Mouse (Mus musculus): ENCODE results near the gene Masp1. TPM values are rescaled to one million over a fixed set of nuclear protein-coding genes. Genes with fewer than 3 reads are reported as not detected.

Masp1 gene
- polyA plus RNA-seq, 1 experiment from 2014 or later = 50.5 TPM

GRCm38 (mm10) chr16:23452476-23452875 lies 68.1 kb downstream of the Masp1 start:
- no peak overlapping the region for H3K27ac ChIP-seq (replicated peaks)
- no peak overlapping the region for H3K4me2 ChIP-seq (replicated peaks)
- H3K4me3 ChIP-seq = no peak overlapping the region
- ATAC-seq (replicated peaks) = peak; percentile 75
- WGBS = 12% methylated on average over 3 of the region's 3 CpGs
- H3K9ac ChIP-seq (replicated peaks) = no peak overlapping the region
- H3K4me1 ChIP-seq = no peaks in the 10 kb centered on the region
- no peaks in the 10 kb centered on the region for H3K36me3 ChIP-seq
- no peaks in the 10 kb centered on the region for H3K27me3 ChIP-seq
- no peaks in the 10 kb centered on the region for H3K9me3 ChIP-seq

GRCm38 (mm10) chr16:23450816-23451215 lies 69.8 kb downstream of the Masp1 start:
- no peak overlapping the region for H3K9ac ChIP-seq (replicated peaks)
- H3K9me3 ChIP-seq = no peaks in the 10 kb centered on the region
- 87% methylated on average over 4 of the region's 4 CpGs for WGBS
- H3K27me3 ChIP-seq = no peaks in the 10 kb centered on the region
- no peaks in the 10 kb centered on the region for H3K4me1 ChIP-seq
- no peaks in the 10 kb centered on the region for H3K36me3 ChIP-seq
- no peak overlapping the region for H3K4me3 ChIP-seq
- H3K4me2 ChIP-seq (replicated peaks) = no peak overlapping the region
- ATAC-seq (replicated peaks) = no peak
- H3K27ac ChIP-seq (replicated peaks) = no peak overlapping the region

- 95% methylated on average over 2 of the region's 2 CpGs for WGBS
- ATAC-seq (replicated peaks) = no peak
- no peak overlapping the region for H3K4me3 ChIP-seq
- no peaks in the 10 kb centered on the region for H3K36me3 ChIP-seq
- H3K9me3 ChIP-seq = no peaks in the 10 kb centered on the region
- no peaks in the 10 kb centered on the region for H3K27me3 ChIP-seq
- no peak overlapping the region for H3K9ac ChIP-seq (replicated peaks)
- no peak overlapping the region for H3K27ac ChIP-seq (replicated peaks)
- no peaks in the 10 kb centered on the region for H3K4me1 ChIP-seq
- no peak overlapping the region for H3K4me2 ChIP-seq (replicated peaks)
These were observed 70.7 kb downstream of the Masp1 start for GRCm38 (mm10) chr16:23449946-23450345.

GRCm38 (mm10) chr16:23444231-23444630 lies 76.4 kb downstream of the Masp1 start:
- ATAC-seq (replicated peaks) = no peak
- Histone ChIP-seq H3K4me2 (replicated peaks) (no peak overlapping the region), H3K4me1 (no peaks in the 10 kb centered on the region), H3K27me3 (no peaks in the 10 kb centered on the region), H3K36me3 (no peaks in the 10 kb centered on the region), H3K4me3 (no peak overlapping the region), H3K27ac (replicated peaks) (no peak overlapping the region), H3K9ac (replicated peaks) (no peak overlapping the region), H3K9me3 (no peaks in the 10 kb centered on the region)
- WGBS = 89% methylated on average over 4 of the region's 4 CpGs

GRCm38 (mm10) chr16:23437404-23438166 lies 83.0 kb downstream of the Masp1 start:
- 72% methylated on average over 12 of the region's 12 CpGs for WGBS
- Histone ChIP-seq H3K9ac (replicated peaks) (no peak overlapping the region), H3K4me2 (replicated peaks) (no peak overlapping the region), H3K27me3 (no peaks in the 10 kb centered on the region), H3K4me1 (no peaks in the 10 kb centered on the region), H3K9me3 (no peaks in the 10 kb centered on the region), H3K36me3 (no peaks in the 10 kb centered on the region), H3K4me3 (no peak overlapping the region), H3K27ac (replicated peaks) (no peak overlapping the region)
- ATAC-seq (replicated peaks) = no peak

- Histone ChIP-seq H3K9ac (replicated peaks) (no peak overlapping the region), H3K4me3 (no peak overlapping the region), H3K27ac (replicated peaks) (no peak overlapping the region), H3K9me3 (no peaks in the 10 kb centered on the region), H3K36me3 (no peaks in the 10 kb centered on the region), H3K4me2 (replicated peaks) (no peak overlapping the region), H3K27me3 (no peaks in the 10 kb centered on the region), H3K4me1 (no peaks in the 10 kb centered on the region)
- ATAC-seq (replicated peaks) = no peak
- WGBS = 87% methylated on average over 8 of the region's 8 CpGs
These were observed 90.6 kb downstream of the Masp1 start for GRCm38 (mm10) chr16:23429991-23430390.

GRCm38 (mm10) chr16:23428647-23429319 lies 91.8 kb downstream of the Masp1 start, which contains the start of gene Rtp1:
TSS of gene Rtp1 (plus strand) at chr16:23429133.
- no peak within 1 kb of the TSS for H3K4me3 ChIP-seq

GRCm38 (mm10) chr16:23427701-23428100 lies 92.9 kb downstream of the Masp1 start:
- no peak for ATAC-seq (replicated peaks)

More at GRCm38 (mm10) chr16:23428647-23429319, 91.8 kb downstream of the Masp1 start, which contains the start of gene Rtp1:
- ATAC-seq (replicated peaks) = no peak
- WGBS = 79% methylated on average over 7 of the region's 7 CpGs
- H3K27ac ChIP-seq (replicated peaks) = no peak within 1 kb of the TSS
- H3K9me3 ChIP-seq = no peaks in the 10 kb centered on the region
- no peak within 1 kb of the TSS for H3K9ac ChIP-seq (replicated peaks)
- H3K36me3 ChIP-seq = no peaks in the 10 kb centered on the region
- no peak within 1 kb of the TSS for H3K4me2 ChIP-seq (replicated peaks)
- H3K27me3 ChIP-seq = no peaks in the 10 kb centered on the region
- no peaks in the 10 kb centered on the region for H3K4me1 ChIP-seq

GRCm38 (mm10) chr16:23423825-23424224 lies 96.8 kb downstream of the Masp1 start:
- 71% methylated on average over 5 of the region's 5 CpGs for WGBS
- H3K36me3 ChIP-seq = no peaks in the 10 kb centered on the region
- H3K4me1 ChIP-seq = no peaks in the 10 kb centered on the region
- H3K27me3 ChIP-seq = no peaks in the 10 kb centered on the region
- no peak overlapping the region for H3K9ac ChIP-seq (replicated peaks)
- no peak overlapping the region for H3K4me2 ChIP-seq (replicated peaks)
- no peak for ATAC-seq (replicated peaks)
- no peak overlapping the region for H3K27ac ChIP-seq (replicated peaks)
- H3K4me3 ChIP-seq = no peak overlapping the region
- no peaks in the 10 kb centered on the region for H3K9me3 ChIP-seq

More at GRCm38 (mm10) chr16:23427701-23428100, 92.9 kb downstream of the Masp1 start:
- H3K9ac ChIP-seq (replicated peaks) = no peak overlapping the region
- H3K27me3 ChIP-seq = no peaks in the 10 kb centered on the region
- 96% methylated on average over 1 of the region's 1 CpGs for WGBS
- no peaks in the 10 kb centered on the region for H3K4me1 ChIP-seq
- no peaks in the 10 kb centered on the region for H3K9me3 ChIP-seq
- no peak overlapping the region for H3K27ac ChIP-seq (replicated peaks)
- no peaks in the 10 kb centered on the region for H3K36me3 ChIP-seq
- no peak overlapping the region for H3K4me2 ChIP-seq (replicated peaks)
- no peak overlapping the region for H3K4me3 ChIP-seq

GRCm38 (mm10) chr16:23419565-23420085 lies 101.0 kb downstream of the Masp1 start:
- no peaks in the 10 kb centered on the region for H3K4me1 ChIP-seq
- 93% methylated on average over 8 of the region's 8 CpGs for WGBS
- no peak for ATAC-seq (replicated peaks)
- no peak overlapping the region for H3K4me2 ChIP-seq (replicated peaks)
- no peaks in the 10 kb centered on the region for H3K36me3 ChIP-seq
- no peaks in the 10 kb centered on the region for H3K27me3 ChIP-seq
- H3K9me3 ChIP-seq = no peaks in the 10 kb centered on the region
- no peak overlapping the region for H3K9ac ChIP-seq (replicated peaks)
- H3K27ac ChIP-seq (replicated peaks) = no peak overlapping the region
- no peak overlapping the region for H3K4me3 ChIP-seq

- H3K9me3 ChIP-seq = no peaks in the 10 kb centered on the region
- H3K27me3 ChIP-seq = no peaks in the 10 kb centered on the region
- H3K9ac ChIP-seq (replicated peaks) = no peak overlapping the region
- no peak overlapping the region for H3K27ac ChIP-seq (replicated peaks)
- H3K4me2 ChIP-seq (replicated peaks) = no peak overlapping the region
- no peak overlapping the region for H3K4me3 ChIP-seq
- no peak for ATAC-seq (replicated peaks)
- no peaks in the 10 kb centered on the region for H3K4me1 ChIP-seq
- 56% methylated on average over 13 of the region's 13 CpGs for WGBS
- H3K36me3 ChIP-seq = no peaks in the 10 kb centered on the region
These were observed 103.0 kb downstream of the Masp1 start for GRCm38 (mm10) chr16:23417456-23418240.

Data from forebrain, embryonic 15.5 days (tissue).